Mouse (Mus musculus) C2C12 (cell line): ENCODE measurements around the gene Hat1.

Experiments
- CTCF ChIP-seq: IDR thresholded peaks from one replicate; pipeline ENCODE4 v1.5.1; 2011; ENCODE audit not compliant: control insufficient read depth, insufficient read depth, insufficient read length
- MAX ChIP-seq: IDR thresholded peaks from one replicate; pipeline ENCODE4 v1.6.1; 2011; ENCODE audit warnings: mild to moderate bottlenecking, control low read depth
- MYOD1 ChIP-seq: IDR thresholded peaks from one replicate; pipeline ENCODE4 v1.6.1; 2011; ENCODE audit warnings: low read depth; ENCODE audit not compliant: control insufficient read depth, insufficient read length
- MYOG ChIP-seq: IDR thresholded peaks from one replicate; pipeline ENCODE4 v1.6.1; 2011; ENCODE audit not compliant: control insufficient read depth, insufficient read length; ENCODE audit errors: extremely low read depth
- USF1 ChIP-seq: IDR thresholded peaks from one replicate; pipeline ENCODE4 v1.6.1; 2011; ENCODE audit warnings: low read depth, mild to moderate bottlenecking, control low read depth, moderate library complexity

DNA sequence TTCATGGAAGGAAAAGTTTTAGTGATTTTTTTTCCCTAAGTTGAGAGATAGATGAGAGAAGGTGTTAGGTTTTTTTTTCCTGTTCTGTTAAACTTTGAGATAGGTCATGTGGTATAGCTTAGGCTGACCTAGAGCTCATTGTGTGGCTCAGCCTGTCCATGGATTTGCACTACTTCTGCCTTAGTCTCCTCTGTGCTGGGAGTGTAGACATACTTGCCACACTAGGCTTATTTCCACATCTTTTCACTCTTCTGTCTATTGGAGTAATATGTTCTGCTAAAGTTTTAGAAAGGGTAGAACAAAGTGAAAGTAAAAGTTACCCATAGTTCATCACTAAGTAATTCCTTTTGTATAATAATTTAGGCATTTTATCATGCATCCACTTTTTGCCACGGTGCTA, 16.9 kb downstream of the Hat1 start:
- TF ChIP-seq MAX (no peak), CTCF (no peak), USF1 (no peak), MYOD1 (no peak), MYOG (no peak)
